Comparison of ENCODE assay signal across 9 mouse cellular contexts in genomic region chr15:89058736-89059135, GRCm38 (mm10). TPM values are rescaled to one million over a fixed set of nuclear protein-coding genes. Genes with fewer than 3 reads are reported as not detected.
DNase-seq lines count a peak whose midpoint lies in the region; ATAC-seq and TF ChIP-seq lines count a peak whose summit lies in the region.
"Had no signal": no experiment of that assay in that cellular context is flagged by ENCODE, and none has a peak within 500 bp of the region (broad histone marks: within the 10 kb centered on the region; RNA-seq: fewer than 3 reads in every experiment).

No protein-coding gene starts in this region.

- H3K4me1 ChIP-seq in heart, embryonic 11.5 days (ENCODE audit: control insufficient read depth, insufficient read depth, low read length): no peaks in the 10 kb centered on the region
- H3K4me1 ChIP-seq in testis, adult 2 months (ENCODE audit: control insufficient read depth, insufficient read depth, low read length): peaks cover 3% of the 10 kb centered on the region; the same call in 1 of the 2 replicates
- peaks cover 15% of the 10 kb centered on the region for H3K4me1 ChIP-seq in hindbrain, embryonic 16.5 days (ENCODE audit: control insufficient read depth, insufficient read depth, low read depth, low read length)

- H3K27ac ChIP-seq in heart, embryonic 11.5 days (ENCODE audit: low read depth, low read length): no peak overlapping the region
- H3K27ac ChIP-seq in testis, adult 2 months (ENCODE audit: control insufficient read depth, insufficient read depth, low read depth, low read length): no peak overlapping the region
- peak overlapping the region; percentile 81 for H3K27ac ChIP-seq in hindbrain, embryonic 16.5 days (ENCODE audit: low read depth, low read length)

- TF ChIP-seq POLR2A in testis, adult 2 months (IDR thresholded peaks at IDR 0.05; ENCODE audit: control insufficient read depth, low read depth, low read length): no peak

- peak overlapping the region; percentile 78; the same call in 1 of the 2 replicates for H3K9ac ChIP-seq in heart, embryonic 11.5 days (ENCODE audit: low read depth, low read length)
- peak overlapping the region; percentile 88 for H3K9ac ChIP-seq in hindbrain, embryonic 16.5 days (ENCODE audit: low read depth, low read length)

- no peak for DNase-seq in heart, postnatal 25 days (ENCODE audit: low spot score)
- DNase-seq in testis, postnatal 10 days (ENCODE audit: low spot score): no peak
- DNase-seq in testis, postnatal 14 days (ENCODE audit: low spot score): peak; percentile 3
- DNase-seq in B cell, adult 2 months: no peak
- DNase-seq in T-cell, adult 2 months (ENCODE audit: low spot score): no peak
- DNase-seq: liver had no signal

- intact Hi-C loops in heart, postnatal 25 days (cut with DNase I): no loop called here

- no peak for TF ChIP-seq CTCF in testis, adult 2 months (IDR thresholded peaks at IDR 0.05; ENCODE audit: control insufficient read depth, insufficient read depth, insufficient replicate concordance, low read depth, low read length)

- peak overlapping the region; percentile 90 for H3K4me2 ChIP-seq in heart, embryonic 11.5 days
- peak overlapping the region; percentile 81 for H3K4me2 ChIP-seq in hindbrain, embryonic 16.5 days (ENCODE audit: low read length)

- no peak for ATAC-seq in heart, embryonic 11.5 days (replicated peaks; ENCODE audit: insufficient number of reproducible peaks, low FRiP score, low TSS enrichment)
- no peak for ATAC-seq in hindbrain, embryonic 16.5 days

- H3K9me3 ChIP-seq in heart, embryonic 11.5 days (replicated peaks; ENCODE audit: control insufficient read depth, low read length): no peaks in the 10 kb centered on the region
- no peaks in the 10 kb centered on the region for H3K9me3 ChIP-seq in hindbrain, embryonic 16.5 days (ENCODE audit: control insufficient read depth, low read length)

- peak overlapping the region; percentile 73 for H3K4me3 ChIP-seq in heart, embryonic 11.5 days (ENCODE audit: low read depth, low read length)
- H3K4me3 ChIP-seq in testis, adult 2 months (ENCODE audit: control insufficient read depth, low read depth, low read length): peak overlapping the region; percentile 79
- H3K4me3 ChIP-seq in hindbrain, embryonic 16.5 days (ENCODE audit: low read length): peak overlapping the region; percentile 74

- 19% methylated on average over 6 of the region's 6 CpGs for WGBS in heart, embryonic 11.5 days (ENCODE audit: insufficient replicate concordance)
- WGBS in hindbrain, embryonic 16.5 days: 32% methylated on average over 6 of the region's 6 CpGs

- no peaks in the 10 kb centered on the region for H3K36me3 ChIP-seq in heart, embryonic 11.5 days (ENCODE audit: control insufficient read depth, insufficient read depth, low read length)
- no peaks in the 10 kb centered on the region for H3K36me3 ChIP-seq in testis, adult 2 months (ENCODE audit: control insufficient read depth, insufficient read depth, low read length)
- H3K36me3 ChIP-seq in hindbrain, embryonic 16.5 days (ENCODE audit: control insufficient read depth, insufficient read depth, low read length): no peaks in the 10 kb centered on the region

- H3K27me3 ChIP-seq in heart, embryonic 11.5 days (ENCODE audit: control insufficient read depth, insufficient read depth, low read length): peaks cover 36% of the 10 kb centered on the region
- H3K27me3 ChIP-seq in testis, adult 2 months (ENCODE audit: control insufficient read depth, insufficient read depth, low read length): no peaks in the 10 kb centered on the region
- H3K27me3 ChIP-seq in hindbrain, embryonic 16.5 days (replicated peaks; ENCODE audit: control insufficient read depth, insufficient read depth, low read length): no peaks in the 10 kb centered on the region

RNA-seq across cellular contexts. Expression of gene Panx2, which starts 0.8 kb away (rescaled TPM):
- 1.4 and 1.5 TPM in 2 replicates for polyA plus RNA-seq in heart, embryonic 11.5 days (2014; fragmentation: Nextera tagmentation; extraction: Ambion mirVana)
- total RNA-seq in heart, postnatal 25 days (2021): 1 to 10 TPM; 1.4 to 1.6 TPM
- 2.6 and 3.6 TPM in 2 replicates for polyA plus RNA-seq in testis, adult 2 months (2012; rRNA removed)
- 9.5 and 11.9 TPM in 2 replicates for polyA plus RNA-seq in hindbrain, embryonic 16.5 days (2015; fragmentation: Nextera tagmentation; extraction: Ambion mirVana)

RNA-seq across cellular contexts. Expression of gene Trabd, which starts 16.2 kb away (rescaled TPM):
- polyA plus RNA-seq in heart, embryonic 11.5 days (2014; fragmentation: Nextera tagmentation; extraction: Ambion mirVana): 51.7 and 52.6 TPM in 2 replicates
- total RNA-seq in heart, postnatal 25 days (2021): 10 to 100 TPM; 44.2 to 45.5 TPM
- polyA plus RNA-seq in testis, adult 2 months (2012; rRNA removed): 17.3 and 19.7 TPM in 2 replicates
- 39.2 and 39.5 TPM in 2 replicates for polyA plus RNA-seq in hindbrain, embryonic 16.5 days (2015; fragmentation: Nextera tagmentation; extraction: Ambion mirVana)

RNA-seq across cellular contexts. Expression of gene Selenoo, which starts 30.1 kb away (rescaled TPM):
- 9.5 and 9.9 TPM in 2 replicates for polyA plus RNA-seq in heart, embryonic 11.5 days (2014; fragmentation: Nextera tagmentation; extraction: Ambion mirVana)
- 10 to 100 TPM; 15.1 to 15.2 TPM for total RNA-seq in heart, postnatal 25 days (2021)
- 10.5 and 10.7 TPM in 2 replicates for polyA plus RNA-seq in testis, adult 2 months (2012; rRNA removed)
- polyA plus RNA-seq in hindbrain, embryonic 16.5 days (2015; fragmentation: Nextera tagmentation; extraction: Ambion mirVana): 16.4 and 17.9 TPM in 2 replicates
